Mouse (Mus musculus): ENCODE data around the gene Zfp213.

DNA sequence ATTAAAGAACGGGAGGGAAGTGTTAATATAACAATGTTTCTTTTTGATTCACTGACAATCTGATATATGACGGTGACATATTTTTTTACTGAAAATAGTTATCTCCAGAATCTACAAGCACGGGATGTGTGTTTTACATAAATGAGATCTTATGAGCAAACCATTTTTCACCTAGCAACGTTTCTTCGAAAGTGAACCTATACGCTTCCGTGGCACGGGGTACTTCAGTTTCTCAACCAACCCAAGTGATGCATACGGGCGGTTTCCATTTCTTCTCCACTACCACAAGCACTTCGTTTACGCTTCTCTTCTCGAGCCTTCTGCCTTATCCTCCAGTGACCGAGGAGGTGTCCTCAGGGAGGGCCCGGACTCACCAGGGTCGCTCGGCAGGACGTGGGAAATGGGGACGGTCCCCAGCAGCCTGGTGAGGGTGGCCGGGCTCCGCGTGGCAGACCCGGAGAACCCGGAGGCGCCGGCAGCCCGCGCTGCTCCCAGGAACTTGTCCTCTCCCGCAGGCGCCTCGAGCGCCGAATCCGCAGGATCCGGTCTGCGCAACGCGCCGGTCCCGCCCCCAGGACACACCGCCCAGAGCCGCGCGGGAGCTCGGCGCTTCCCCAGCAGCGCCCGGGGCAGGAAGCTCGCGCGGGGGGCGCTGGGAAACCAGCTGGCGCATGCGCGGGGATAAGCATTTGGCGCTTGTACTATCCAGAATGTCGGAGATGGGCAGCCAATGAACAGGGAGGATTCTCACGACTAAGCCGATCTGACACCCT is at the start of gene Zfp213:
- TF ChIP-seq CTCF (IDR thresholded peaks at IDR 0.05; ENCODE audit: low read depth, low read length) = no peak
- TF ChIP-seq EP300 (IDR thresholded peaks at IDR 0.05; ENCODE audit: insufficient read depth, low read depth, low read length) = no peak
